Mouse (Mus musculus): ENCODE data around the gene Proca1. TPM values are rescaled to one million over a fixed set of nuclear protein-coding genes. Genes with fewer than 3 reads are reported as not detected.

Gene Proca1
- polyA plus RNA-seq, 1 experiment: 0.11 TPM

- Histone ChIP-seq H3K36me3 (ENCODE audit: control insufficient read depth, insufficient read depth, low read length) (peaks cover 12% of the 10 kb centered on the region), H3K4me1 (ENCODE audit: control insufficient read depth, insufficient read depth, insufficient read length, low read length) (peaks cover 47% of the 10 kb centered on the region), H3K27ac (ENCODE audit: insufficient read depth, low read depth, low read length) (peak overlapping the region; percentile 97), H3K27me3 (ENCODE audit: control insufficient read depth, insufficient read depth, low read length) (no peaks in the 10 kb centered on the region), H3K4me3 (ENCODE audit: low read depth, low read length) (peak overlapping the region; percentile 69)
- TF ChIP-seq POLR2A (IDR thresholded peaks at IDR 0.05; ENCODE audit: low read depth, low read length): no peak
- no peak for TF ChIP-seq CTCF (IDR thresholded peaks at IDR 0.05; ENCODE audit: extremely low read depth, insufficient read length, insufficient replicate concordance, low read depth, low read length)
- 1% methylated on average over 16 of the region's 16 CpGs for WGBS
These were observed 27.5 kb upstream of the Proca1 start for GRCm38 (mm10) chr11:78165761-78166109.

- H3K4me1 ChIP-seq (ENCODE audit: control insufficient read depth, insufficient read depth, insufficient read length, low read length): peaks cover 51% of the 10 kb centered on the region
- no peaks in the 10 kb centered on the region for H3K27me3 ChIP-seq (ENCODE audit: control insufficient read depth, insufficient read depth, low read length)
- peak overlapping the region; percentile 97 for H3K27ac ChIP-seq (ENCODE audit: insufficient read depth, low read depth, low read length)
- peaks cover 8% of the 10 kb centered on the region for H3K36me3 ChIP-seq (ENCODE audit: control insufficient read depth, insufficient read depth, low read length)
- TF ChIP-seq POLR2A (IDR thresholded peaks at IDR 0.05; ENCODE audit: low read depth, low read length) (no peak), CTCF (IDR thresholded peaks at IDR 0.05; ENCODE audit: extremely low read depth, insufficient read length, insufficient replicate concordance, low read depth, low read length) (no peak)
- WGBS: 44% methylated on average over 4 of the region's 4 CpGs
- peak overlapping the region; percentile 69 for H3K4me3 ChIP-seq (ENCODE audit: low read depth, low read length)
These were observed 27.0 kb upstream of the Proca1 start for GRCm38 (mm10) chr11:78166161-78166560.

- 47% methylated on average over 6 of the region's 6 CpGs for WGBS
- TF ChIP-seq CTCF (IDR thresholded peaks at IDR 0.05; ENCODE audit: extremely low read depth, insufficient read length, insufficient replicate concordance, low read depth, low read length): no peak
- TF ChIP-seq POLR2A (IDR thresholded peaks at IDR 0.05; ENCODE audit: low read depth, low read length): no peak
- Histone ChIP-seq H3K4me3 (ENCODE audit: low read depth, low read length) (no peak overlapping the region), H3K36me3 (ENCODE audit: control insufficient read depth, insufficient read depth, low read length) (peaks cover 5% of the 10 kb centered on the region), H3K27ac (ENCODE audit: insufficient read depth, low read depth, low read length) (peak overlapping the region; percentile 97), H3K27me3 (ENCODE audit: control insufficient read depth, insufficient read depth, low read length) (no peaks in the 10 kb centered on the region), H3K4me1 (ENCODE audit: control insufficient read depth, insufficient read depth, insufficient read length, low read length) (peaks cover 51% of the 10 kb centered on the region)
These were observed 26.6 kb upstream of the Proca1 start for GRCm38 (mm10) chr11:78166640-78167039.

- Histone ChIP-seq H3K27me3 (ENCODE audit: control insufficient read depth, insufficient read depth, low read length) (no peaks in the 10 kb centered on the region), H3K4me3 (ENCODE audit: low read depth, low read length) (no peak overlapping the region), H3K27ac (ENCODE audit: insufficient read depth, low read depth, low read length) (0 out of 2 replicates have a peak overlapping the region, but pooled peaks have one; percentile 97), H3K4me1 (ENCODE audit: control insufficient read depth, insufficient read depth, insufficient read length, low read length) (peaks cover 48% of the 10 kb centered on the region), H3K36me3 (ENCODE audit: control insufficient read depth, insufficient read depth, low read length) (no peaks in the 10 kb centered on the region)
- WGBS: 81% methylated on average over 14 of the region's 14 CpGs
- no peak for TF ChIP-seq CTCF (IDR thresholded peaks at IDR 0.05; ENCODE audit: extremely low read depth, insufficient read length, insufficient replicate concordance, low read depth, low read length)
- no peak for TF ChIP-seq POLR2A (IDR thresholded peaks at IDR 0.05; ENCODE audit: low read depth, low read length)
These were observed 25.8 kb upstream of the Proca1 start for GRCm38 (mm10) chr11:78167257-78167959.

GRCm38 (mm10) chr11:78168541-78169468 is 24.4 kb upstream of the Proca1 start:
- H3K27ac ChIP-seq (ENCODE audit: insufficient read depth, low read depth, low read length): peak overlapping the region; percentile 83
- H3K4me3 ChIP-seq (ENCODE audit: low read depth, low read length): peak overlapping the region; percentile 66

GRCm38 (mm10) chr11:78170306-78170705 is 22.9 kb upstream of the Proca1 start:
- Histone ChIP-seq H3K36me3 (ENCODE audit: control insufficient read depth, insufficient read depth, low read length) (no peaks in the 10 kb centered on the region), H3K4me1 (ENCODE audit: control insufficient read depth, insufficient read depth, insufficient read length, low read length) (peaks cover 34% of the 10 kb centered on the region), H3K27ac (ENCODE audit: insufficient read depth, low read depth, low read length) (no peak overlapping the region), H3K4me3 (ENCODE audit: low read depth, low read length) (no peak overlapping the region), H3K27me3 (ENCODE audit: control insufficient read depth, insufficient read depth, low read length) (no peaks in the 10 kb centered on the region)
- 62% methylated on average over 15 of the region's 15 CpGs for WGBS
- TF ChIP-seq CTCF (IDR thresholded peaks at IDR 0.05; ENCODE audit: extremely low read depth, insufficient read length, insufficient replicate concordance, low read depth, low read length): no peak
- no peak for TF ChIP-seq POLR2A (IDR thresholded peaks at IDR 0.05; ENCODE audit: low read depth, low read length)

More at GRCm38 (mm10) chr11:78168541-78169468, 24.4 kb upstream of the Proca1 start:
- no peak for TF ChIP-seq POLR2A (IDR thresholded peaks at IDR 0.05; ENCODE audit: low read depth, low read length)
- no peaks in the 10 kb centered on the region for H3K27me3 ChIP-seq (ENCODE audit: control insufficient read depth, insufficient read depth, low read length)
- WGBS: 17% methylated on average over 19 of the region's 19 CpGs
- H3K4me1 ChIP-seq (ENCODE audit: control insufficient read depth, insufficient read depth, insufficient read length, low read length): peaks cover 39% of the 10 kb centered on the region
- no peaks in the 10 kb centered on the region for H3K36me3 ChIP-seq (ENCODE audit: control insufficient read depth, insufficient read depth, low read length)

GRCm38 (mm10) chr11:78171328-78171727 is 21.9 kb upstream of the Proca1 start:
- no peaks in the 10 kb centered on the region for H3K27me3 ChIP-seq (ENCODE audit: control insufficient read depth, insufficient read depth, low read length)
- peaks cover 30% of the 10 kb centered on the region for H3K4me1 ChIP-seq (ENCODE audit: control insufficient read depth, insufficient read depth, insufficient read length, low read length)
- no peak overlapping the region for H3K27ac ChIP-seq (ENCODE audit: insufficient read depth, low read depth, low read length)
- TF ChIP-seq POLR2A (IDR thresholded peaks at IDR 0.05; ENCODE audit: low read depth, low read length): no peak
- TF ChIP-seq CTCF (IDR thresholded peaks at IDR 0.05; ENCODE audit: extremely low read depth, insufficient read length, insufficient replicate concordance, low read depth, low read length): peak; percentile 31; the same call in 1 of the 2 replicates
- H3K4me3 ChIP-seq (ENCODE audit: low read depth, low read length): no peak overlapping the region
- WGBS: 64% methylated on average over 4 of the region's 4 CpGs
- H3K36me3 ChIP-seq (ENCODE audit: control insufficient read depth, insufficient read depth, low read length): no peaks in the 10 kb centered on the region

All from small intestine, adult 2 months (tissue).